Mouse (Mus musculus) kidney, adult 11 months (tissue): Measurements from ENCODE around the gene Pfdn5.
A peak's percentile ranks its signal among the peaks of the same experiment; 100 is the strongest.

ENCODE experiments used
- DNase-seq: peaks from one replicate; pipeline ENCODE4 v3.0.0; 2022

The Pfdn5 gene

DNA sequence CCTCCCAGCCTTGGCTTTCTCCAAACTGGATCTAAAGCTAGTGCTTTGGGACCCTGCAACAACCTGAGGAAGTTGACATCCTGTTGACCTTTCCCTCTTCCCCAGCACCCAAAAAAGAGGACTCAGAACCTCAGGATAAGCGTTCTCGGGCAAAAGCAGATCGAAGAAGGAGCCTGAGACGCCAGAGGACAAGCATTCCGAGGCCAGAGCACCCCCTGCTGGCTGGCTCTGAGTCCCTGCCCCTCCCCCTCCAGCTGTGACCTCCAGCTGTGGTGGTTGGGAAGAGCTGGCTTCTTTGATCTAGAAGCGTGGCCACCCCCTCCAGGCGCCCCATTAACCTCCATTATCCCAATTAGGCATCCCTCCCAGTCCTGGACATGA lies 51.2 kb downstream of the Pfdn5 start:
- DNase-seq = peak; percentile 86

DNA sequence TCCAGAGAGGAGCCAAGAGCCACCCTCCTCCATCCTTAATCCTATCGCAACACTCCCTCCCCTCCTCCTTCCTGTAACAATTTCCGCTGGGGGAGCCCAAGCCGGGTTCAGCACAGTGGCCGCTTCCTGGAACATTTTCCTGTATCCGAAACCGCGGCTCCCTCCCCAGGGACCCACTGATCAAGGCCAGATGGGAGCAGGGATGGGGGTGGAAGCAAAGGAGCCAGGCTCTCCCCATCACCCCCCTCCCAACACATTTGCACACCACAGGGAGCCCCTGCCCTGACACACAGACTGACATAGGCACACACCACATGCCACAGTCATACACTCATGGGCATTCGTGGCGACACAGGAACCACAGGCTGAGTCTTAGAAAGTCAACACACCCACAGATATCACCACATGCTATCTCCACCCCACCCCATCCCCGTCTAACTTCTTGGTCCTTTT lies 51.9 kb downstream of the Pfdn5 start:
- peak; percentile 75 for DNase-seq
